Mouse (Mus musculus) limb, embryonic 14.5 days (tissue): ENCODE data around the gene Tgfbr3l. TPM values are rescaled to one million over a fixed set of nuclear protein-coding genes. Genes with fewer than 3 reads are reported as not detected.

ENCODE experiments used
- ATAC-seq: fragments of 200-750 bp; cut with Nextera tagmentation; 2 replicates; pipeline ENCODE4 v1.8.0; 2017; ENCODE audit warnings: low read depth, moderate number of reproducible peaks, moderate TSS enrichment; ENCODE audit not compliant: low FRiP score
- DNase-seq: peaks from one replicate; pipeline ENCODE4 v3.0.0-alpha.2; 2015; ENCODE audit warnings: low spot score
- H3K27ac ChIP-seq: fragments of 300-500 bp; sonication (generic); replicated peaks from 2 replicates; pipeline ENCODE4 v1.5.1; 2014; ENCODE audit warnings: low read depth, mild to moderate bottlenecking, low read length, moderate library complexity, mixed read lengths
- H3K27me3 ChIP-seq: fragments of 300-500 bp; sonication (generic); 2 replicates; pipeline ENCODE4 v1.6.1; 2014; ENCODE audit warnings: low read length, mixed read lengths; ENCODE audit not compliant: control insufficient read depth, insufficient read depth
- H3K36me3 ChIP-seq: fragments of 300-500 bp; sonication (generic); 2 replicates; pipeline ENCODE4 v1.6.1; 2014; ENCODE audit warnings: mild to moderate bottlenecking, low read length, moderate library complexity, mixed read lengths; ENCODE audit not compliant: control insufficient read depth, insufficient read depth
- H3K4me1 ChIP-seq: fragments of 300-500 bp; sonication (generic); 2 replicates; pipeline ENCODE4 v1.6.1; 2014; ENCODE audit warnings: antibody characterized with exemption, low read length, mixed read lengths; ENCODE audit not compliant: control insufficient read depth, insufficient read depth
- H3K4me2 ChIP-seq: fragments of 300-500 bp; sonication (generic); replicated peaks from 2 replicates; pipeline ENCODE4 v1.6.1; 2014; ENCODE audit warnings: low read depth, mild to moderate bottlenecking, low read length, moderate library complexity; ENCODE audit not compliant: severe bottlenecking
- H3K4me3 ChIP-seq: fragments of 300-500 bp; sonication (generic); replicated peaks from 2 replicates; pipeline ENCODE4 v1.5.1; 2014; ENCODE audit warnings: low read length
- H3K9ac ChIP-seq: fragments of 300-500 bp; sonication (generic); 2 replicates; pipeline ENCODE4 v1.6.1; 2014; ENCODE audit warnings: mild to moderate bottlenecking, low read depth, low read length, moderate library complexity; ENCODE audit not compliant: severe bottlenecking
- H3K9me3 ChIP-seq: fragments of 300-500 bp; sonication (generic); 2 replicates; pipeline ENCODE4 v1.6.1; 2016; ENCODE audit warnings: low read length; ENCODE audit not compliant: control insufficient read depth
- POLR2A ChIP-seq: fragments of 200-500 bp; IDR thresholded peaks from 2 replicates; pipeline ENCODE4 v1.8.0; 2012; ENCODE audit warnings: inconsistent platforms, mild to moderate bottlenecking, moderate library complexity, borderline replicate concordance; ENCODE audit not compliant: insufficient read depth, insufficient read length; ENCODE audit errors: extremely low read depth
- WGBS: fragments of 180-500 bp; shearing (Covaris S2); extraction: QIAGEN DNeasy Blood & Tissue Kit; methylation state at CpG from one replicate; pipeline ENCODE4 v1.1.7; 2014; 5-methylcytosine and 5-hydroxymethylcytosine counted together
- polyA plus RNA-seq, 2 experiments: library from polyadenylated mRNA; depleted of rRNA in 1 of 2; stranded (reverse) in 1 of 2; unstranded in 1 of 2; fragments of >200 nt; fragmentation: Nextera tagmentation in 1 of 2; extraction: Ambion mirVana in 1 of 2; gene quantifications; 2 replicates each; pipeline versions ENCODE4 v1.2.1 to v1.2.3; 2012 to 2014

The Tgfbr3l gene
- polyA plus RNA-seq, 2 experiments: 4.6 to 63.0 TPM

- no peak overlapping the region for H3K4me2 ChIP-seq
- no peak for ATAC-seq
- H3K9me3 ChIP-seq: no peaks in the 10 kb centered on the region
- H3K4me1 ChIP-seq: peaks cover 6% of the 10 kb centered on the region; the same call in 1 of the 2 replicates
- H3K4me3 ChIP-seq: no peak overlapping the region
- peaks cover 14% of the 10 kb centered on the region for H3K27me3 ChIP-seq
- TF ChIP-seq POLR2A: no peak
- DNase-seq: no peak
- no peaks in the 10 kb centered on the region for H3K36me3 ChIP-seq
- H3K27ac ChIP-seq: no peak overlapping the region
- H3K9ac ChIP-seq: no peak overlapping the region
- WGBS: 93% methylated on average over 4 of the region's 4 CpGs
Measured at GRCm38 (mm10) chr8:4227919-4228318, 20.1 kb upstream of the Tgfbr3l start.

GRCm38 (mm10) chr8:4229784-4230183 lies 18.2 kb upstream of the Tgfbr3l start:
- ATAC-seq (no peak), DNase-seq (no peak)
- no peak for TF ChIP-seq POLR2A
- Histone ChIP-seq H3K36me3 (no peaks in the 10 kb centered on the region), H3K4me1 (peaks cover 6% of the 10 kb centered on the region; the same call in 1 of the 2 replicates), H3K4me3 (no peak overlapping the region), H3K27me3 (peaks cover 14% of the 10 kb centered on the region), H3K9me3 (no peaks in the 10 kb centered on the region), H3K4me2 (no peak overlapping the region), H3K9ac (no peak overlapping the region), H3K27ac (no peak overlapping the region)
- 67% methylated on average over 5 of the region's 5 CpGs for WGBS

GRCm38 (mm10) chr8:4230612-4231351 lies 17.2 kb upstream of the Tgfbr3l start:
- H3K9ac ChIP-seq: no peak overlapping the region
- no peaks in the 10 kb centered on the region for H3K9me3 ChIP-seq
- WGBS: 51% methylated on average over 10 of the region's 10 CpGs
- peaks cover 14% of the 10 kb centered on the region for H3K27me3 ChIP-seq
- no peak for TF ChIP-seq POLR2A
- ATAC-seq (no peak), DNase-seq (no peak)
- no peak overlapping the region for H3K4me2 ChIP-seq
- H3K36me3 ChIP-seq: no peaks in the 10 kb centered on the region
- no peak overlapping the region for H3K4me3 ChIP-seq
- H3K4me1 ChIP-seq: peaks cover 6% of the 10 kb centered on the region; the same call in 1 of the 2 replicates
- no peak overlapping the region for H3K27ac ChIP-seq

- 20% methylated on average over 15 of the region's 15 CpGs for WGBS
- DNase-seq (no peak), ATAC-seq (no peak)
- Histone ChIP-seq H3K36me3 (peaks cover 20% of the 10 kb centered on the region), H3K27ac (peak overlapping the region; percentile 93), H3K9me3 (no peaks in the 10 kb centered on the region), H3K27me3 (no peaks in the 10 kb centered on the region), H3K9ac (peak overlapping the region; percentile 71), H3K4me3 (peak overlapping the region; percentile 82), H3K4me2 (peak overlapping the region; percentile 81), H3K4me1 (peaks cover 16% of the 10 kb centered on the region)
- TF ChIP-seq POLR2A: no peak
Measured at GRCm38 (mm10) chr8:4237814-4238433, 10.1 kb upstream of the Tgfbr3l start.

GRCm38 (mm10) chr8:4238434-4239192 lies 9.4 kb upstream of the Tgfbr3l start, which contains the start of the genes Map2k7 and Gm49320:
TSS of gene Map2k7 (plus strand) at chr8:4238740.
TSS of gene Gm49320 (plus strand) at chr8:4238865.
- peaks cover 16% of the 10 kb centered on the region for H3K4me1 ChIP-seq
- peak within 1 kb of the TSS; percentile 88 for H3K9ac ChIP-seq
- peak within 1 kb of the TSS; percentile 93 for H3K27ac ChIP-seq
- no peaks in the 10 kb centered on the region for H3K27me3 ChIP-seq
- ATAC-seq (peak; percentile 94), DNase-seq (peak; percentile 100)
- H3K4me2 ChIP-seq: peak within 1 kb of the TSS; percentile 86
- H3K4me3 ChIP-seq: peak within 1 kb of the TSS; percentile 82
- H3K9me3 ChIP-seq: no peaks in the 10 kb centered on the region
- WGBS: under 1% methylated on average over 57 of the region's 71 CpGs
- peaks cover 26% of the 10 kb centered on the region for H3K36me3 ChIP-seq
- TF ChIP-seq POLR2A: peak; percentile 80; the same call in 1 of the 2 replicates
